ENCODE assay signal across 10 mouse cellular contexts in genomic region chr8:8328010-8328666, GRCm38 (mm10).
DNase-seq lines count a peak whose midpoint lies in the region; ATAC-seq and TF ChIP-seq lines count a peak whose summit lies in the region.
"Had no signal": no experiment of that assay in that cellular context is flagged by ENCODE, and none has a peak within 500 bp of the region (broad histone marks: within the 10 kb centered on the region; RNA-seq: fewer than 3 reads in every experiment).

No protein-coding gene starts in this region.

- H3K36me3 ChIP-seq in limb, embryonic 14.5 days (ENCODE audit: control insufficient read depth, insufficient read depth, low read length): no peaks in the 10 kb centered on the region
- no peaks in the 10 kb centered on the region for H3K36me3 ChIP-seq in limb, embryonic 10.5 days
- H3K36me3 ChIP-seq in kidney, embryonic 14.5 days (ENCODE audit: control insufficient read depth, insufficient read depth, low read length): no peaks in the 10 kb centered on the region
- H3K36me3 ChIP-seq: liver, embryonic 15.5 days had no signal

- H3K4me1 ChIP-seq in limb, embryonic 14.5 days (ENCODE audit: control insufficient read depth, insufficient read depth, low read length): peaks cover 13% of the 10 kb centered on the region; the same call in 1 of the 2 replicates
- H3K4me1 ChIP-seq in limb, embryonic 10.5 days: peaks cover 27% of the 10 kb centered on the region
- H3K4me1 ChIP-seq in kidney, embryonic 14.5 days (ENCODE audit: control insufficient read depth, insufficient read depth, low read length): peaks cover 29% of the 10 kb centered on the region
- H3K4me1 ChIP-seq: liver, embryonic 15.5 days had no signal

- no peak overlapping the region for H3K9ac ChIP-seq in limb, embryonic 14.5 days (ENCODE audit: low read depth, low read length, severe bottlenecking)
- H3K9ac ChIP-seq in kidney, embryonic 14.5 days (ENCODE audit: low read depth, low read length): no peak overlapping the region
- H3K9ac ChIP-seq: liver, embryonic 15.5 days had no signal

- peak; percentile 38 to 84 for DNase-seq in adrenal gland, adult (ENCODE audit: inconsistent age in 2 of 2, low spot score in 1 of 2)
- no peak for DNase-seq in adrenal gland, postnatal 4 days (ENCODE audit: low spot score in 2 of 2)
- peak; percentile 52 for DNase-seq in limb, embryonic 14.5 days (ENCODE audit: low spot score)
- no peak for DNase-seq in limb, embryonic 10.5 days (ENCODE audit: low spot score)
- DNase-seq in mesoderm, embryonic 11.5 days (ENCODE audit: low read depth, low spot score): peak; percentile 56
- DNase-seq in spleen, adult 18-20 months: no peak
- DNase-seq in cerebellum, adult 8-10 months: no peak
- DNase-seq: cerebellum, postnatal 14 days had no signal

- H3K4me2 ChIP-seq in limb, embryonic 14.5 days (replicated peaks; ENCODE audit: low read depth, low read length, severe bottlenecking): no peak overlapping the region
- no peak overlapping the region for H3K4me2 ChIP-seq in kidney, embryonic 14.5 days (replicated peaks; ENCODE audit: low read depth, low read length)
- H3K4me2 ChIP-seq: liver, embryonic 15.5 days had no signal

- WGBS in limb, embryonic 14.5 days: 13% methylated on average over 7 of the region's 7 CpGs
- 32% methylated on average over 7 of the region's 7 CpGs for WGBS in limb, embryonic 10.5 days
- 15% methylated on average over 7 of the region's 7 CpGs for WGBS in kidney, embryonic 14.5 days

- ATAC-seq in limb, embryonic 14.5 days (ENCODE audit: low FRiP score, low read depth): peak; percentile 41; the same call in 1 of the 2 replicates
- ATAC-seq in kidney, embryonic 14.5 days (ENCODE audit: low FRiP score, low TSS enrichment): peak; percentile 58; the same call in 1 of the 2 replicates

- H3K9me3 ChIP-seq in limb, embryonic 14.5 days (ENCODE audit: control insufficient read depth, low read length): no peaks in the 10 kb centered on the region
- no peaks in the 10 kb centered on the region for H3K9me3 ChIP-seq in limb, embryonic 10.5 days (replicated peaks)
- no peaks in the 10 kb centered on the region for H3K9me3 ChIP-seq in kidney, embryonic 14.5 days (ENCODE audit: control insufficient read depth, low read length)
- H3K9me3 ChIP-seq: liver, embryonic 15.5 days had no signal

- no peak overlapping the region for H3K4me3 ChIP-seq in limb, embryonic 14.5 days (replicated peaks; ENCODE audit: low read length)
- no peak overlapping the region for H3K4me3 ChIP-seq in limb, embryonic 10.5 days
- no peak overlapping the region for H3K4me3 ChIP-seq in kidney, embryonic 14.5 days (ENCODE audit: low read length)
- H3K4me3 ChIP-seq: liver, embryonic 15.5 days had no signal

- H3K27me3 ChIP-seq in limb, embryonic 14.5 days (ENCODE audit: control insufficient read depth, insufficient read depth, low read length): no peaks in the 10 kb centered on the region
- H3K27me3 ChIP-seq in limb, embryonic 10.5 days (ENCODE audit: low read depth, poor library complexity, severe bottlenecking): no peaks in the 10 kb centered on the region
- no peaks in the 10 kb centered on the region for H3K27me3 ChIP-seq in kidney, embryonic 14.5 days (ENCODE audit: control insufficient read depth, insufficient read depth, low read length)
- H3K27me3 ChIP-seq: liver, embryonic 15.5 days had no signal

- no peak overlapping the region for H3K27ac ChIP-seq in limb, embryonic 14.5 days (replicated peaks; ENCODE audit: low read depth, low read length)
- H3K27ac ChIP-seq in limb, embryonic 10.5 days: no peak overlapping the region
- no peak overlapping the region for H3K27ac ChIP-seq in kidney, embryonic 14.5 days (ENCODE audit: low read depth, low read length)
- H3K27ac ChIP-seq: liver, embryonic 15.5 days had no signal

- no peak for TF ChIP-seq POLR2A in limb, embryonic 14.5 days (IDR thresholded peaks at IDR 0.05; ENCODE audit: borderline replicate concordance, extremely low read depth, insufficient read depth, insufficient read length)

Comparison
In these comparisons a context has a peak if more than half of its experiments do, and no peak if none do; other contexts are left out.
1. DNase-seq: peak in adrenal gland, adult (2 of 2), limb, embryonic 14.5 days (single experiment) and mesoderm, embryonic 11.5 days (single experiment); none in adrenal gland, postnatal 4 days (0 of 2), limb, embryonic 10.5 days (single experiment), spleen, adult 18-20 months (0 of 2) and cerebellum, adult 8-10 months (single experiment).